8 mouse cellular contexts compared by ENCODE assay signal in genomic region chr12:80759713-80760395, GRCm38 (mm10). TPM values are rescaled to one million over a fixed set of nuclear protein-coding genes. Genes with fewer than 3 reads are reported as not detected.
A peak's percentile ranks its signal among the peaks of the same experiment; 100 is the strongest.
DNase-seq lines count a peak whose midpoint lies in the region; ATAC-seq lines count a peak whose summit lies in the region.
"Had no signal": no experiment of that assay in that cellular context is flagged by ENCODE, and none has a peak within 500 bp of the region (broad histone marks: within the 10 kb centered on the region; RNA-seq: fewer than 3 reads in every experiment).

No protein-coding gene starts in this region.

- H3K4me1 ChIP-seq in embryonic facial prominence, embryonic 12.5 days, result peaks cover 26% of the 10 kb centered on the region
- H3K4me1 ChIP-seq in hindbrain, embryonic 16.5 days (ENCODE audit: control insufficient read depth, insufficient read depth, low read depth, low read length), result peaks cover 22% of the 10 kb centered on the region
- H3K4me1 ChIP-seq in limb, embryonic 13.5 days, result peaks cover 28% of the 10 kb centered on the region

- peak; percentile 16 for DNase-seq in thymus, postnatal 25 days
- DNase-seq in thymus, adult 18-20 months, result no peak
- DNase-seq in right cerebral cortex, postnatal 14 days, result peak; percentile 47
- DNase-seq in adrenal gland, postnatal 36 days, result no peak

- peak overlapping the region; percentile 64 for H3K9ac ChIP-seq in embryonic facial prominence, embryonic 12.5 days
- H3K9ac ChIP-seq in hindbrain, embryonic 16.5 days (ENCODE audit: low read depth, low read length), result peak overlapping the region; percentile 92
- H3K9ac ChIP-seq in limb, embryonic 13.5 days, result peak overlapping the region; percentile 45; the same call in 1 of the 2 replicates

- H3K4me2 ChIP-seq in embryonic facial prominence, embryonic 12.5 days (replicated peaks), result peak overlapping the region; percentile 90
- peak overlapping the region; percentile 58 for H3K4me2 ChIP-seq in hindbrain, embryonic 16.5 days (ENCODE audit: low read length)
- peak overlapping the region; percentile 98 for H3K4me2 ChIP-seq in limb, embryonic 13.5 days (replicated peaks)

- H3K27ac ChIP-seq in embryonic facial prominence, embryonic 12.5 days, result peak overlapping the region; percentile 64; the same call in 1 of the 2 replicates
- H3K27ac ChIP-seq in hindbrain, embryonic 16.5 days (ENCODE audit: low read depth, low read length), result peak overlapping the region; percentile 98
- H3K27ac ChIP-seq in limb, embryonic 13.5 days, result no peak overlapping the region
- H3K27ac ChIP-seq: macrophage had no signal

- no peaks in the 10 kb centered on the region for H3K36me3 ChIP-seq in embryonic facial prominence, embryonic 12.5 days
- H3K36me3 ChIP-seq in hindbrain, embryonic 16.5 days (ENCODE audit: control insufficient read depth, insufficient read depth, low read length), result peaks cover 38% of the 10 kb centered on the region
- H3K36me3 ChIP-seq in limb, embryonic 13.5 days, result no peaks in the 10 kb centered on the region

- no peak for ATAC-seq in embryonic facial prominence, embryonic 12.5 days (ENCODE audit: insufficient number of reproducible peaks, insufficient read depth, low FRiP score, low TSS enrichment)
- peak; percentile 60 for ATAC-seq in hindbrain, embryonic 16.5 days
- ATAC-seq in limb, embryonic 13.5 days (ENCODE audit: low FRiP score, low read depth), result no peak

- H3K27me3 ChIP-seq in embryonic facial prominence, embryonic 12.5 days, result peaks cover 48% of the 10 kb centered on the region
- H3K27me3 ChIP-seq in hindbrain, embryonic 16.5 days (replicated peaks; ENCODE audit: control insufficient read depth, insufficient read depth, low read length), result 0 out of 2 replicates have a peak, but pooled peaks cover 2% of the 10 kb centered on the region
- H3K27me3 ChIP-seq in limb, embryonic 13.5 days, result peaks cover 84% of the 10 kb centered on the region

- WGBS in embryonic facial prominence, embryonic 12.5 days, result 1% methylated on average over 22 of the region's 22 CpGs
- under 1% methylated on average over 22 of the region's 22 CpGs for WGBS in hindbrain, embryonic 16.5 days
- whole genome bisulfite sequencing in limb, embryonic 13.5 days, result 3% methylated on average over 22 of the region's 22 CpGs

- no peaks in the 10 kb centered on the region for H3K9me3 ChIP-seq in embryonic facial prominence, embryonic 12.5 days
- peaks cover 14% of the 10 kb centered on the region for H3K9me3 ChIP-seq in hindbrain, embryonic 16.5 days (ENCODE audit: control insufficient read depth, low read length)
- H3K9me3 ChIP-seq in limb, embryonic 13.5 days, result no peaks in the 10 kb centered on the region

- peak overlapping the region; percentile 55 for H3K4me3 ChIP-seq in embryonic facial prominence, embryonic 12.5 days
- peak overlapping the region; percentile 63 for H3K4me3 ChIP-seq in hindbrain, embryonic 16.5 days (ENCODE audit: low read length)
- peak overlapping the region; percentile 64 for H3K4me3 ChIP-seq in limb, embryonic 13.5 days

RNA-seq across cellular contexts. Expression of gene Ccdc177, which starts 0.6 kb away (rescaled TPM):
- 1.4 TPM in 2 replicates for polyA plus RNA-seq in embryonic facial prominence, embryonic 12.5 days (2016; fragmentation: Nextera tagmentation; extraction: Ambion mirVana)
- polyA plus RNA-seq in hindbrain, embryonic 16.5 days (2015; fragmentation: Nextera tagmentation; extraction: Ambion mirVana), result 2.0 and 2.3 TPM in 2 replicates
- polyA plus RNA-seq in limb, embryonic 13.5 days (2015; fragmentation: Nextera tagmentation; extraction: Ambion mirVana), result 0.06 and 0.14 TPM in 2 replicates
- not detected for total RNA-seq in adrenal gland, postnatal 36 days (2021)
- polyA plus RNA-seq: macrophage had no signal

RNA-seq across cellular contexts. Expression of gene Susd6, which starts 30.5 kb away (rescaled TPM):
- 16.0 and 18.0 TPM in 2 replicates for polyA plus RNA-seq in embryonic facial prominence, embryonic 12.5 days (2016; fragmentation: Nextera tagmentation; extraction: Ambion mirVana)
- polyA plus RNA-seq in hindbrain, embryonic 16.5 days (2015; fragmentation: Nextera tagmentation; extraction: Ambion mirVana), result 9.9 and 12.1 TPM in 2 replicates
- polyA plus RNA-seq in limb, embryonic 13.5 days (2015; fragmentation: Nextera tagmentation; extraction: Ambion mirVana), result 14.3 and 15.7 TPM in 2 replicates
- 10 to 100 TPM; 53.9 to 59.4 TPM for total RNA-seq in adrenal gland, postnatal 36 days (2021)

Comparison
In these comparisons a context has a peak if more than half of its experiments do, and no peak if none do; other contexts are left out.
1. DNase-seq: peak in thymus, postnatal 25 days (single experiment) and right cerebral cortex, postnatal 14 days (single experiment); none in thymus, adult 18-20 months (0 of 2) and adrenal gland, postnatal 36 days (0 of 2).
2. Peak in every context shown above with its lines, with median percentiles within 50 percentile points of each other: H3K4me2 ChIP-seq, H3K4me3 ChIP-seq and H3K9ac ChIP-seq.